Mouse (Mus musculus) CH12.LX (cell line): ENCODE measurements around the gene Zfp62.

Source experiments
- CTCF ChIP-seq, 2 experiments: IDR thresholded peaks in 1 of 2; conservative IDR thresholded peaks in 1 of 2; 2 replicates each; pipeline ENCODE4 v1.5.1; 2011 to 2012; ENCODE audit warnings: low read depth in 2 of 2, low read length in 2 of 2, improper control_type of control experiment in 1 of 2, inconsistent platforms in 1 of 2, mild to moderate bottlenecking in 1 of 2, moderate library complexity in 1 of 2
- E2F4 ChIP-seq: IDR thresholded peaks from 2 replicates; pipeline ENCODE4 v1.6.1; 2011; ENCODE audit warnings: low read depth, low read length, improper control_type of control experiment; ENCODE audit not compliant: insufficient replicate concordance
- EP300 ChIP-seq: IDR thresholded peaks from 2 replicates; pipeline ENCODE4 v1.6.1; 2011; ENCODE audit warnings: low read length, improper control_type of control experiment
- HCFC1 ChIP-seq: IDR thresholded peaks from 2 replicates; pipeline ENCODE4 v1.6.1; 2012; ENCODE audit warnings: low read depth, mild to moderate bottlenecking, inconsistent platforms, low read length, improper control_type of control experiment
- JUN ChIP-seq: IDR thresholded peaks from 2 replicates; pipeline ENCODE4 v1.6.1; 2011; ENCODE audit warnings: low read depth, mild to moderate bottlenecking, low read length, improper control_type of control experiment, moderate library complexity; ENCODE audit not compliant: insufficient read depth
- KAT2A ChIP-seq: IDR thresholded peaks from 2 replicates; pipeline ENCODE4 v1.6.1; 2012; ENCODE audit warnings: low read length, improper control_type of control experiment, inconsistent platforms; ENCODE audit not compliant: insufficient replicate concordance
- MAX ChIP-seq: IDR thresholded peaks from 2 replicates; pipeline ENCODE4 v1.6.1; 2011; ENCODE audit warnings: low read length, improper control_type of control experiment
- MAZ ChIP-seq: IDR thresholded peaks from 2 replicates; pipeline ENCODE4 v1.6.1; 2012; ENCODE audit warnings: low read depth, mild to moderate bottlenecking, inconsistent platforms, low read length, improper control_type of control experiment, moderate library complexity
- NRF1 ChIP-seq: IDR thresholded peaks from 2 replicates; pipeline ENCODE4 v1.6.1; 2014; ENCODE audit warnings: low read depth, mild to moderate bottlenecking, inconsistent platforms, low read length, improper control_type of control experiment, moderate library complexity
- POLR2A ChIP-seq: IDR thresholded peaks from 2 replicates; pipeline ENCODE4 v1.6.1; 2011; ENCODE audit warnings: low read depth, mild to moderate bottlenecking, improper control_type of control experiment, low read length
- POLR2AphosphoS2 ChIP-seq: IDR thresholded peaks from 2 replicates; pipeline ENCODE4 v1.6.1; 2011; ENCODE audit warnings: low read depth, low read length, improper control_type of control experiment
- SIN3A ChIP-seq: IDR thresholded peaks from 2 replicates; pipeline ENCODE4 v1.6.1; 2012; ENCODE audit warnings: low read length, improper control_type of control experiment, inconsistent platforms
- SMC3 ChIP-seq: IDR thresholded peaks from 2 replicates; pipeline ENCODE4 v1.6.1; 2011; ENCODE audit warnings: low read depth, low read length, improper control_type of control experiment
- ZKSCAN1 ChIP-seq: IDR thresholded peaks from 2 replicates; pipeline ENCODE4 v1.6.1; 2012; ENCODE audit warnings: low read depth, inconsistent platforms, low read length, improper control_type of control experiment, borderline replicate concordance

GRCm38 (mm10) chr11:49200666-49201065, 2.4 kb upstream of the Zfp62 start:
- TF ChIP-seq POLR2A (no peak), SMC3 (no peak), POLR2AphosphoS2 (no peak), HCFC1 (no peak), CTCF (conservative IDR thresholded peaks at IDR 0.05 in 1 of 2, IDR thresholded peaks at IDR 0.05 in 1 of 2; ENCODE audit: low read depth in 2 of 2, low read length in 2 of 2) (no peak), SIN3A (no peak), KAT2A (no peak), E2F4 (no peak), ZKSCAN1 (no peak), NRF1 (no peak), MAX (no peak), MAZ (no peak), EP300 (no peak), JUN (no peak)
